Mouse (Mus musculus): ENCODE data around the gene Arhgef39. TPM values are rescaled to one million over a fixed set of nuclear protein-coding genes. Genes with fewer than 3 reads are reported as not detected.

Gene Arhgef39
- polyA plus RNA-seq, 1 experiment, result 38.3 TPM

GRCm38 (mm10) chr4:43466872-43467271 is 32.6 kb downstream of the Arhgef39 start:
- no peaks in the 10 kb centered on the region for H3K27me3 ChIP-seq (ENCODE audit: control insufficient read depth, insufficient read depth, low read length)
- H3K36me3 ChIP-seq (ENCODE audit: control insufficient read depth, insufficient read depth, low read length), result no peaks in the 10 kb centered on the region
- no peak overlapping the region for H3K27ac ChIP-seq (ENCODE audit: insufficient read depth, low read depth, low read length)
- no peaks in the 10 kb centered on the region for H3K4me1 ChIP-seq (ENCODE audit: control insufficient read depth, insufficient read depth, insufficient read length, low read length)
- WGBS, result 85% methylated on average over 7 of the region's 7 CpGs
- no peak overlapping the region for H3K4me3 ChIP-seq (ENCODE audit: low read depth, low read length)
- no peak for TF ChIP-seq CTCF (IDR thresholded peaks at IDR 0.05; ENCODE audit: extremely low read depth, insufficient read length, insufficient replicate concordance, low read depth, low read length)

- Histone ChIP-seq H3K4me1 (ENCODE audit: control insufficient read depth, insufficient read depth, insufficient read length, low read length) (no peaks in the 10 kb centered on the region), H3K27me3 (ENCODE audit: control insufficient read depth, insufficient read depth, low read length) (no peaks in the 10 kb centered on the region), H3K4me3 (ENCODE audit: low read depth, low read length) (no peak overlapping the region), H3K27ac (ENCODE audit: insufficient read depth, low read depth, low read length) (no peak overlapping the region), H3K36me3 (ENCODE audit: control insufficient read depth, insufficient read depth, low read length) (no peaks in the 10 kb centered on the region)
- TF ChIP-seq CTCF (IDR thresholded peaks at IDR 0.05; ENCODE audit: extremely low read depth, insufficient read length, insufficient replicate concordance, low read depth, low read length), result no peak
- TF ChIP-seq POLR2A (IDR thresholded peaks at IDR 0.05; ENCODE audit: low read depth, low read length), result no peak
- 83% methylated on average over 6 of the region's 6 CpGs for WGBS
Measured at GRCm38 (mm10) chr4:43465935-43466334, 33.6 kb downstream of the Arhgef39 start.

- H3K4me1 ChIP-seq (ENCODE audit: control insufficient read depth, insufficient read depth, insufficient read length, low read length), result no peaks in the 10 kb centered on the region
- WGBS, result 96% methylated on average over 5 of the region's 5 CpGs
- H3K27ac ChIP-seq (ENCODE audit: insufficient read depth, low read depth, low read length), result no peak overlapping the region
- no peaks in the 10 kb centered on the region for H3K36me3 ChIP-seq (ENCODE audit: control insufficient read depth, insufficient read depth, low read length)
- no peaks in the 10 kb centered on the region for H3K27me3 ChIP-seq (ENCODE audit: control insufficient read depth, insufficient read depth, low read length)
- TF ChIP-seq POLR2A (IDR thresholded peaks at IDR 0.05; ENCODE audit: low read depth, low read length) (no peak), CTCF (IDR thresholded peaks at IDR 0.05; ENCODE audit: extremely low read depth, insufficient read length, insufficient replicate concordance, low read depth, low read length) (no peak)
- no peak overlapping the region for H3K4me3 ChIP-seq (ENCODE audit: low read depth, low read length)
Measured at GRCm38 (mm10) chr4:43463102-43463501, 36.4 kb downstream of the Arhgef39 start.

GRCm38 (mm10) chr4:43457124-43457523 is 42.4 kb downstream of the Arhgef39 start:
- Histone ChIP-seq H3K27ac (ENCODE audit: insufficient read depth, low read depth, low read length) (no peak overlapping the region), H3K36me3 (ENCODE audit: control insufficient read depth, insufficient read depth, low read length) (no peaks in the 10 kb centered on the region), H3K4me3 (ENCODE audit: low read depth, low read length) (no peak overlapping the region), H3K27me3 (ENCODE audit: control insufficient read depth, insufficient read depth, low read length) (peaks cover 9% of the 10 kb centered on the region; the same call in 1 of the 2 replicates), H3K4me1 (ENCODE audit: control insufficient read depth, insufficient read depth, insufficient read length, low read length) (peaks cover 3% of the 10 kb centered on the region)
- TF ChIP-seq CTCF (IDR thresholded peaks at IDR 0.05; ENCODE audit: extremely low read depth, insufficient read length, insufficient replicate concordance, low read depth, low read length), result no peak
- no peak for TF ChIP-seq POLR2A (IDR thresholded peaks at IDR 0.05; ENCODE audit: low read depth, low read length)
- WGBS, result 25% methylated on average over 8 of the region's 8 CpGs

GRCm38 (mm10) chr4:43456470-43456869 is 43.0 kb downstream of the Arhgef39 start:
- Histone ChIP-seq H3K27me3 (ENCODE audit: control insufficient read depth, insufficient read depth, low read length) (peaks cover 9% of the 10 kb centered on the region; the same call in 1 of the 2 replicates), H3K4me1 (ENCODE audit: control insufficient read depth, insufficient read depth, insufficient read length, low read length) (peaks cover 3% of the 10 kb centered on the region), H3K27ac (ENCODE audit: insufficient read depth, low read depth, low read length) (no peak overlapping the region), H3K4me3 (ENCODE audit: low read depth, low read length) (no peak overlapping the region), H3K36me3 (ENCODE audit: control insufficient read depth, insufficient read depth, low read length) (no peaks in the 10 kb centered on the region)
- TF ChIP-seq CTCF (IDR thresholded peaks at IDR 0.05; ENCODE audit: extremely low read depth, insufficient read length, insufficient replicate concordance, low read depth, low read length), result no peak
- TF ChIP-seq POLR2A (IDR thresholded peaks at IDR 0.05; ENCODE audit: low read depth, low read length), result no peak
- WGBS, result 56% methylated on average over 4 of the region's 4 CpGs

- TF ChIP-seq POLR2A (IDR thresholded peaks at IDR 0.05; ENCODE audit: low read depth, low read length) (0 out of 2 replicates have a peak, but pooled peaks have one; percentile 30), CTCF (IDR thresholded peaks at IDR 0.05; ENCODE audit: extremely low read depth, insufficient read length, insufficient replicate concordance, low read depth, low read length) (no peak)
- Histone ChIP-seq H3K27ac (ENCODE audit: insufficient read depth, low read depth, low read length) (no peak within 1 kb of the TSS; the same call in 1 of the 2 replicates), H3K27me3 (ENCODE audit: control insufficient read depth, insufficient read depth, low read length) (peaks cover 9% of the 10 kb centered on the region; the same call in 1 of the 2 replicates), H3K4me3 (ENCODE audit: low read depth, low read length) (peak within 1 kb of the TSS; percentile 52), H3K36me3 (ENCODE audit: control insufficient read depth, insufficient read depth, low read length) (no peaks in the 10 kb centered on the region), H3K4me1 (ENCODE audit: control insufficient read depth, insufficient read depth, insufficient read length, low read length) (peaks cover 3% of the 10 kb centered on the region)
- 25% methylated on average over 20 of the region's 20 CpGs for WGBS
Measured at GRCm38 (mm10) chr4:43454041-43454836, 45.3 kb downstream of the Arhgef39 start, which contains the start of gene Cd72. Gene Cd72, minus strand, starts transcription at chr4:43454628.

- peaks cover 9% of the 10 kb centered on the region; the same call in 1 of the 2 replicates for H3K27me3 ChIP-seq (ENCODE audit: control insufficient read depth, insufficient read depth, low read length)
- no peaks in the 10 kb centered on the region for H3K36me3 ChIP-seq (ENCODE audit: control insufficient read depth, insufficient read depth, low read length)
- TF ChIP-seq CTCF (IDR thresholded peaks at IDR 0.05; ENCODE audit: extremely low read depth, insufficient read length, insufficient replicate concordance, low read depth, low read length) (no peak), POLR2A (IDR thresholded peaks at IDR 0.05; ENCODE audit: low read depth, low read length) (no peak)
- H3K4me1 ChIP-seq (ENCODE audit: control insufficient read depth, insufficient read depth, insufficient read length, low read length), result peaks cover 3% of the 10 kb centered on the region
- H3K27ac ChIP-seq (ENCODE audit: insufficient read depth, low read depth, low read length), result no peak overlapping the region
- WGBS, result 2% methylated on average over 17 of the region's 18 CpGs
- H3K4me3 ChIP-seq (ENCODE audit: low read depth, low read length), result peak overlapping the region; percentile 52
Measured at GRCm38 (mm10) chr4:43453413-43453812, 46.1 kb downstream of the Arhgef39 start.
